Mouse (Mus musculus) neural tube, embryonic 15.5 days (tissue): Measurements from ENCODE around the gene Ank3. TPM values are rescaled to one million over a fixed set of nuclear protein-coding genes. Genes with fewer than 3 reads are reported as not detected.

ENCODE experiments used
- ATAC-seq: fragments of 200-750 bp; cut with Nextera tagmentation; 2 replicates; pipeline ENCODE4 v1.8.0; 2017; ENCODE audit warnings: mild to moderate bottlenecking, moderate TSS enrichment, moderate library complexity; ENCODE audit not compliant: low FRiP score
- H3K27ac ChIP-seq: fragments of 300-500 bp; sonication (generic); replicated peaks from 2 replicates; pipeline ENCODE4 v1.5.1; 2015; ENCODE audit warnings: mild to moderate bottlenecking, inconsistent platforms
- H3K27me3 ChIP-seq: fragments of 300-500 bp; sonication (generic); replicated peaks from 2 replicates; pipeline ENCODE4 v1.6.1; 2015; ENCODE audit warnings: inconsistent platforms
- H3K36me3 ChIP-seq: fragments of 300-500 bp; sonication (generic); 2 replicates; pipeline ENCODE4 v1.6.1; 2015; ENCODE audit warnings: inconsistent platforms
- H3K4me1 ChIP-seq: fragments of 300-500 bp; sonication (generic); 2 replicates; pipeline ENCODE4 v1.6.1; 2015; ENCODE audit warnings: inconsistent platforms
- H3K4me2 ChIP-seq: fragments of 300-500 bp; sonication (generic); 2 replicates; pipeline ENCODE4 v1.6.1; 2015; ENCODE audit warnings: inconsistent platforms, mild to moderate bottlenecking, moderate library complexity
- H3K4me3 ChIP-seq: fragments of 300-500 bp; sonication (generic); replicated peaks from 2 replicates; pipeline ENCODE4 v1.5.1; 2015; ENCODE audit warnings: mild to moderate bottlenecking, inconsistent platforms
- H3K9ac ChIP-seq: fragments of 300-500 bp; sonication (generic); replicated peaks from 2 replicates; pipeline ENCODE4 v1.6.1; 2015; ENCODE audit warnings: mild to moderate bottlenecking, inconsistent platforms
- H3K9me3 ChIP-seq: fragments of 300-500 bp; sonication (generic); replicated peaks from 2 replicates; pipeline ENCODE4 v1.6.1; 2016; ENCODE audit warnings: inconsistent platforms
- WGBS: fragments of 180-500 bp; shearing (Covaris S2); methylation state at CpG from one replicate; pipeline ENCODE4 v1.1.7; 2015; ENCODE audit warnings: mixed read lengths; 5-methylcytosine and 5-hydroxymethylcytosine counted together
- polyA plus RNA-seq: library from polyadenylated mRNA; unstranded; fragments of >200 nt; fragmentation: Nextera tagmentation; extraction: Ambion mirVana; gene quantifications from 2 replicates; pipeline ENCODE4 v1.2.1, GENCODE M21; 2015

Gene Ank3
- polyA plus RNA-seq, 1 experiment from 2014 or later, result 89.5 TPM

DNA sequence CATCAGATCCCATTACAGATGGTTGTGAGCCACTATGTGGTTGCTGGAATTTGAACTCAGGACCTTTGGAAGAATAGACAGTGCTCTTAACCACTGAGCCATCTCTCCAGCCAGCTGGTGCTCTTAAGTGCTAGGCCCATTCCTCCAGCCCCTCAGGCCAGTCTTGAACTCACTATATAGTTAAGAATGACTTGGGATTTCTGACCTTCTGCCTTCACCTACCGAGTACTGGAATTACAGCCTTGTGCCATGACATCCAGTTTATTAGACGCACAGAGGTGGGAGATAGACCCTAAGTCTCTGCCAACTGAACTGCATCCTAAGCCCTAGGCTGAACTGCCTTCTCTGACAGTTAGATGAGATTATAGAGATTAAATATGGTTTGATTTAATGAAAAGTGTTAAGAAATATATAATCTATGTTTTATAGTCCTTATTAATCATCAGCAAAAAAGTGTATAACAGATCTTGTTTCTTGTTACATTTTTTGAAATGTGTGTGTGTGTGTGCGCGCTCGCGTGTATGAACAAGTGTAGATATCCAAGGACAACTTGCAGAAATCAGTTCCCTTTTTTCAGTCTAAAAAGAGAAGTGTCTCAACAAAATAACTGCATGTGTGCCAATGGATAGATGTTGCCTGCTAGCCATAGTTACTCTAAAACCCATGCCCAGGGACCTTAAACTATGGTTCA lies 520.0 kb downstream of the Ank3 start:
- Histone ChIP-seq H3K27ac (no peak overlapping the region), H3K4me2 (no peak overlapping the region), H3K27me3 (no peaks in the 10 kb centered on the region), H3K4me3 (no peak overlapping the region), H3K4me1 (no peaks in the 10 kb centered on the region), H3K36me3 (peaks cover 14% of the 10 kb centered on the region), H3K9ac (no peak overlapping the region), H3K9me3 (no peaks in the 10 kb centered on the region)
- WGBS, result 96% methylated on average over 6 of the region's 6 CpGs
- no peak for ATAC-seq

DNA sequence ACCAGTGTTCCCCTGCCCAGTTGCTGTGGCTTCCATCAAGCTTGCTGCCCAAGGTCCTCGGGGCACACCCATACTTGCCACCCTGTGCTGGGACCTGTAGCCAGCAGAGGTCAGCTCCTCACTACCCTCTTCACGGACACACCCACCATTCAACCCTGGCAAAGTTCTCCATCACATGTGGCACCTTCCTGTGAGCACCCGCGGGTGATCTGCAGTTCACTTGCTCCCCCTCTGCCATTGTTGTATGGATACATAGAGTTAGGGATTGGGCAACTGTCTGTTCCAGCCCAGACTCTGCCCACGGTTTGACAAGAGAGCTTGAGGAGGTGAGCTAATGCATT lies 520.5 kb downstream of the Ank3 start:
- Histone ChIP-seq H3K4me3 (no peak overlapping the region), H3K4me1 (peaks cover under 1% of the 10 kb centered on the region; the same call in 1 of the 2 replicates), H3K9me3 (no peaks in the 10 kb centered on the region), H3K4me2 (no peak overlapping the region), H3K36me3 (peaks cover 10% of the 10 kb centered on the region), H3K27me3 (no peaks in the 10 kb centered on the region), H3K27ac (no peak overlapping the region), H3K9ac (no peak overlapping the region)
- 88% methylated on average over 5 of the region's 5 CpGs for WGBS
- no peak for ATAC-seq

DNA sequence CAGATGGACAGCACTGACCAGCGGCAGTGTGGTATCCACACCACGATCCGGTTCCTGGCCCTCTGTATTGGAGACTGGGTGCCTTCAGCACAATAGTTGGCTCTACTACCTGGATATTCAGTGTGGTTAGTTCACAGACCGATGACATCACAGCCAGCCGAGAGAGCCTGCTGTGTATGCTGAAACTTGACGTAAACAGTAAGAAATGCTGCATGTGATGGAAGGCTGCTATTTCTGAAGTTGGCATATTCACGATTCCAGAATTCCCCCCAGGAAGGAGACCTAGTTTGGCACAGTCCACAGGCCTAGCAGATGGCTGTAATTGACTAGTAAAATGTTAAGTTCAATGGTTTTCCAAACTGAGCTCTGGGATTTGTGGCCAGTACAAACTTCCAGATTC lies 521.2 kb downstream of the Ank3 start:
- H3K4me2 ChIP-seq, result no peak overlapping the region
- WGBS, result 83% methylated on average over 7 of the region's 7 CpGs
- H3K27me3 ChIP-seq, result no peaks in the 10 kb centered on the region
- H3K4me3 ChIP-seq, result no peak overlapping the region
- H3K36me3 ChIP-seq, result peaks cover 10% of the 10 kb centered on the region
- no peak overlapping the region for H3K27ac ChIP-seq
- H3K9ac ChIP-seq, result no peak overlapping the region
- peaks cover 6% of the 10 kb centered on the region for H3K4me1 ChIP-seq
- H3K9me3 ChIP-seq, result no peaks in the 10 kb centered on the region
- ATAC-seq, result no peak

DNA sequence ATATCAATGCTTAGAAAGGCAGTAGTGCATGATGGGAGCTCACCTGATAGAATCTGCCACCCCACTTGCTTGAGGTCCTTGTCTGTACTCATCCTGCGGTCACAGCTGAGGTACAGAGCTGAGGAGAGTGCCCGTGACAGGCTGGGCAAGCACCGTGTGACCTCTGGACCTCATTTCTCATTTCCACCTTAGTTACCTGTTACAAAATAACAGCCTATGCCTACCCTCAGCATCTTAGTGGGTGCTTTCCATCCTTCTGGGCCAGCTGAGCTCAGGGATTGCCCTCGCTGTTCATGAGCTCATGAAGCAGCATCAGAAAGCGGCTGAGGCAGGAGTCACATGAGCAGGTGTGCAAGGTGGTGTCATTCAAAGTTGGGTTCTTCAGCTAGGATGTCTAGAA lies 523.5 kb downstream of the Ank3 start:
- H3K27ac ChIP-seq, result no peak overlapping the region
- no peaks in the 10 kb centered on the region for H3K27me3 ChIP-seq
- no peak overlapping the region for H3K4me3 ChIP-seq
- H3K36me3 ChIP-seq, result peaks cover 4% of the 10 kb centered on the region
- H3K4me2 ChIP-seq, result no peak overlapping the region
- ATAC-seq, result no peak
- H3K4me1 ChIP-seq, result peaks cover 27% of the 10 kb centered on the region
- H3K9me3 ChIP-seq, result no peaks in the 10 kb centered on the region
- WGBS, result 87% methylated on average over 5 of the region's 5 CpGs
- H3K9ac ChIP-seq, result no peak overlapping the region

DNA sequence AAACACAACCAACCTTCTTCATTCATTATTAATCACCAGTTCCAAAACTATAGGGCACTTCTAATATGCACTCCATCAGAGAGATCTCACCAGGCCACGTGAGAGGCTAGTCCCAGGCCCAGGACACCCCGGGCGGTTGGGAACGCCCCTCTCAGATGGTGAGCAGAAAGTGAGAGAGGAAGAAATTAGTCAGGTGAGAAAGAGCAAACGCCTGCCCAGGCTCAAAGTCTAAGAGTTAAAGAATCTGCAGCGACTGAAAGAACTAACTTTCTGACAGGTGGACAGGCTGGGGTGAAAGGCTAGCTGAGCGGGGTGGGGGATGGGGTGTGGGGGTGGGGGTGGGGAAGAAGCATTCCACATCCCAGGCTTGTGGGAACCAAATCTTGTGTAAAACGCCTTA lies 525.2 kb downstream of the Ank3 start:
- H3K27ac ChIP-seq, result no peak overlapping the region
- no peak overlapping the region for H3K4me2 ChIP-seq
- 25% methylated on average over 8 of the region's 8 CpGs for WGBS
- no peak overlapping the region for H3K9ac ChIP-seq
- peaks cover 4% of the 10 kb centered on the region for H3K36me3 ChIP-seq
- H3K27me3 ChIP-seq, result no peaks in the 10 kb centered on the region
- H3K9me3 ChIP-seq, result no peaks in the 10 kb centered on the region
- peaks cover 30% of the 10 kb centered on the region for H3K4me1 ChIP-seq
- H3K4me3 ChIP-seq, result no peak overlapping the region
- no peak for ATAC-seq

DNA sequence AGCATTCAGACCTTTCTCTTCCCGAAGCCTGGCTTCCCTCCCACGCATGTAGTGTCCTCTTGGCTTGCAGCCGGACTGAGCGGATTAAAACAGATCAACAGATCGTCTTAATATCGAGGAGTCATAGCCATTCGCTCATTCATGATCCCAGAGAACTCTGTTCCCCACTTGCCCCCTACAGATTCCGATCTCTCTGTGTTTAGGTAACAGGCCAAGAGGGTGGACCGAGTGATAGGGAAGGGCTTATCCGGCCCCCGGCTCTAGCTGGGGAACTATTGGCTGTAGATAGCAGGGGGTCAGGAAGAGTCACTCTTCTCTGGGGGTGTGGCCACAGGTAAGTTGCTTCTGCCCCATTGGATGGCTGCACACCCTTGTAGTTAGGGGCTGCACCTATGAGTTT lies 525.7 kb downstream of the Ank3 start:
- ATAC-seq, result no peak
- H3K4me3 ChIP-seq, result no peak overlapping the region
- 15% methylated on average over 11 of the region's 11 CpGs for WGBS

DNA sequence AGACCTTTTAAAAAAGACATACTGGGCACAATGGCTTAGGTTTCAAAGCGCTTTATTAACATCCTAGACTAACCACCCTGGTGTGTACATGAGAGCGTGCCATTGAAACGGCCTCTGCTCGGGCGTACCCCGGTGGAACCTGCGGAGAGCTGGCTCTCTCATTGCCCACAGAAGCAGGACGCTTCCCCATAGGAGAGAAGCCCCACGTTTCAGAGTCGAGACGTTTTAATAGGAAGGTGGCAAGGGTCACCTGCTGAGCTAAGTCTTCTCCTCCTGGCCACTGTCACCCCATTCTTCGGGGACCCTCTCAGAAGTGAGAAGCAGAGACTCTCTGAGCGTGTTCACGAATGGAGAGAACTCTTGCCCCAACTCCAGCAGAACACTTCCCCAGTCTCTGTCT lies 526.3 kb downstream of the Ank3 start:
- Histone ChIP-seq H3K27me3 (no peaks in the 10 kb centered on the region), H3K27ac (no peak overlapping the region), H3K4me1 (peaks cover 30% of the 10 kb centered on the region), H3K9ac (no peak overlapping the region), H3K4me3 (0 out of 2 replicates have a peak overlapping the region, but pooled peaks have one; percentile 0), H3K9me3 (no peaks in the 10 kb centered on the region), H3K36me3 (peaks cover 6% of the 10 kb centered on the region), H3K4me2 (peak overlapping the region; percentile 45)
- no peak for ATAC-seq
- WGBS, result 7% methylated on average over 14 of the region's 14 CpGs

More for the DNA sequence above, 525.7 kb downstream of the Ank3 start:
- Histone ChIP-seq H3K36me3 (peaks cover 4% of the 10 kb centered on the region), H3K9ac (no peak overlapping the region), H3K9me3 (no peaks in the 10 kb centered on the region), H3K27ac (no peak overlapping the region), H3K4me1 (peaks cover 30% of the 10 kb centered on the region), H3K4me2 (peak overlapping the region; percentile 45), H3K27me3 (no peaks in the 10 kb centered on the region)

DNA sequence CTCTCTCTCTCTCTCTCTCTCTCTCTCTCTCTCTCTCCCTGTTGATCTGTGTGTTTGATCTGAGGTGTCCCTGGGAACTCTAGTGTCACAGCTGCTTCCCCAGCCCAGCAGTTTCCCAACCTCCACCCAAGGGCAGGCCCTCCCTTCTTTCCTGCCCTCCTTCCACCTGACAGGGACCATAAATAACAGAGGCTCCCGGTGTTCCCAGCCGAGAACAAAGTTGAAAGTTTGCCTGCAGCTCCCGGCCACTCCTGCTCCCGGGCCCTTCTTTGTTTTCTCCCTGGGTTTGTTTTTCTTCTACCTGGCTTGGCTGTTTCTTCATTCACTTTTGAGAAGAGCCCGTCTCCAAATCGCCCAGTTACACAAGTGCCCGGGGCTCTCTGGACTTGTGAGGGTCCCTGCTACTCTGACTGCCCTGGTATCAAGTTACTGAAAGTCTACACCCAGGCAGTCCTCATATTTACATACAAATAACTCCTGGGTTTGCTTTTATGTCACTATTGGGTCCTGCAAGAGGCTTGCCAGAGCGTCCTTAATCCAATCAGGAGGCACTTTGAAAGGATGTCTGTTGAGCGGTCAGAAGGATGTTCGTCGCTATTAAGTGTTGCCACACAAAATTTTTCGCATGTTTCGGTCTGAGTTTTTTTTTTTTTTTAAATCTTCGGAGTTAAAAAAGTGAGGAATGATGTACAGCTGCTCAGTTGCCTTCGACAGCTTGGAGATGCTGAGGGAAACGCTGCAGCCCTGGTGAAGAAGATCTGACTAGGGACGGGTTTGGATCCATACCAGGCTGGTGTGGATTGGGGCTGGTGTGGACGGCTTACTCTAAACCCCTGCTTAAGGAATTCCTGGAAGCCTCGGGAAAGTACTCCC lies 526.9 kb downstream of the Ank3 start:
- no peak for ATAC-seq
- Histone ChIP-seq H3K4me3 (peak overlapping the region; percentile 12), H3K9me3 (no peaks in the 10 kb centered on the region), H3K27me3 (no peaks in the 10 kb centered on the region), H3K9ac (no peak overlapping the region), H3K4me2 (peak overlapping the region; percentile 45), H3K27ac (no peak overlapping the region), H3K36me3 (peaks cover 5% of the 10 kb centered on the region; the same call in 1 of the 2 replicates), H3K4me1 (peaks cover 30% of the 10 kb centered on the region)
- WGBS, result 4% methylated on average over 19 of the region's 19 CpGs

DNA sequence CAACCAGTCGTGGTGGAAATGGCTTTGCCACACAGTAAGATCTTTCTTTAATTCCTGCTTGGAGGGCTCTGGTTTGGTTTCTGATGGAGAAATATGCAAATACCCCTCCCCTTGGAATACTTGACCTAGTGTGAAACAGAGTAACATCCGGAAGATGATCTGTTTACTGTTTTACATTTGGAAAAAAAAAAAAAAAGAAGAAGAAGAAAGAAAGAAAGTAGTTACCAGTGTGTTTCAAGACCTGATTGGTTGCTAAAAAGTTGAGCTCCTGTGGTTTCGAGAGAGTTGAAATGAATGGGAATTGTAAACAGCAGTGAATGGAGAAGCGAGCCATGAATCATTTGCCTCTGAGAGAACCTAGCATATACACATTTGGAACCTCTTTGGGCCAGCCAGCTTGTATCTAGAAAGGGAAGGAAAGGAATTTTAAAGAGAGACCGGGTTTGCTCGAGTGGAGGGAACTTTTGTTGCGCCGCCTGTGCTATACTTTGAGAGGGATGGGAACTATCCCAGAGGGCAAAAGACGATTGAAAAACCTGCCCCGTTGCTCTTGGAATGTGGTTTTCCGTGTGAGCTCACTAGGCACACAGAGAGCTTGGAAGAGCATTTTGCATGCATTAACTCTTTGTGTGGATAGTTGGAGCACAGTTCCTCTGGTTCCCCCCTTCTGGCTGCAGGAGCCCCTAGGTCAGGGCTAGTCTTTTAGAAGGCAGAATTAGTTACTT lies 527.7 kb downstream of the Ank3 start:
- Histone ChIP-seq H3K4me2 (peak overlapping the region; percentile 45), H3K36me3 (0 out of 2 replicates have a peak, but pooled peaks cover 3% of the 10 kb centered on the region), H3K9me3 (no peaks in the 10 kb centered on the region), H3K27me3 (no peaks in the 10 kb centered on the region), H3K9ac (no peak overlapping the region), H3K4me3 (peak overlapping the region; percentile 12; the same call in 1 of the 2 replicates), H3K4me1 (peaks cover 30% of the 10 kb centered on the region), H3K27ac (peak overlapping the region; percentile 33; the same call in 1 of the 2 replicates)
- 3% methylated on average over 11 of the region's 11 CpGs for WGBS
- ATAC-seq, result no peak

DNA sequence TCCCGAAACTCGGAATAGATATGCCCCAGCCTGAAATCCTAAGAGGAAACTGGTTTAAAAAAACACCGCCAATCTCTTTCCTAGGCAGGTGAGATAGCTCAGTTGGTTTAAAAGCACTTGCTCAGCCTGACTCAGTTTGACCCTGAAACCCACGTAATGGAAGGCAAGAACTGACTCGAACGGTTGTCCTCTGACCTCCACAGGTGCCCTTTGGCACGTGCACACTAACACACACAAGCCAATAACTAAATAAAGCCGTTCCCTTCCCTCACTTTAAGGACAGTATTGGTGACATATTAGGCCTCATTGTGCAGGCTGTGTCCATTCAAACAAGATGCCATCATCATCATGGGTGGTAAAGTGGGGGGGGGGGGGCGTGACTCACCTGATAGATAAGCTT lies 528.4 kb downstream of the Ank3 start:
- WGBS, result 7% methylated on average over 9 of the region's 9 CpGs
- Histone ChIP-seq H3K27me3 (no peaks in the 10 kb centered on the region), H3K4me1 (peaks cover 30% of the 10 kb centered on the region), H3K4me2 (peak overlapping the region; percentile 45), H3K27ac (no peak overlapping the region), H3K4me3 (no peak overlapping the region), H3K9ac (no peak overlapping the region), H3K9me3 (no peaks in the 10 kb centered on the region), H3K36me3 (0 out of 2 replicates have a peak, but pooled peaks cover 3% of the 10 kb centered on the region)
- ATAC-seq, result no peak

DNA sequence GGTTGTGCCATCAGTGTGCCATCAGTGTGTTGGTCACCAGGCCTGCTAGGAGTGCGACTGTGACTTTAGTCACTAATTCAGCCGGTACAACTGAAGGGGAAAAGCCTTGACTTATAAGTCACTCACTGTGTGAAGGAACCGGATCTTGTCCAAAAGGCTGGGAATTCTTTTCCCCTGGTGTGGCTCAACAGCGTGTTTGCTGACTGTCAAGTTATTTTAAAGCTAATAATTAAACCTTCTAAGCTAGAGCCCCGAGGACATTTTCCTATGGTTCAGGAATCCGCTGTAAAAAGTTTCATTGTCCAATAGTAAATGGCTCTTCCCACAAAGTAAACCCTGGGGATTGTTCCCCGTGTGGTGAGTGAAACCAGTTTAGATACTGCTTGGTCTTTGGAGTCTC lies 529.8 kb downstream of the Ank3 start:
- Histone ChIP-seq H3K27ac (no peak overlapping the region), H3K4me1 (peaks cover 30% of the 10 kb centered on the region), H3K9ac (no peak overlapping the region), H3K36me3 (peaks cover 13% of the 10 kb centered on the region), H3K9me3 (no peaks in the 10 kb centered on the region), H3K27me3 (no peaks in the 10 kb centered on the region), H3K4me3 (no peak overlapping the region), H3K4me2 (no peak overlapping the region)
- WGBS, result 20% methylated on average over 7 of the region's 7 CpGs
- no peak for ATAC-seq
